Mouse (Mus musculus) thymus, adult 18-20 months (tissue): ENCODE measurements around the gene Hilpda.

Experiments
- DNase-seq, 2 experiments: peaks; one replicate each; pipeline ENCODE4 v3.0.0; 2022; ENCODE audit warnings: mixed read lengths in 2 of 2

Hilpda gene

GRCm38 (mm10) chr6:29278513-29279267 is 6.4 kb downstream of the Hilpda start:
- DNase-seq, result no peak

- no peak for DNase-seq
Measured at GRCm38 (mm10) chr6:29279293-29279692, 7.0 kb downstream of the Hilpda start, which contains the start of gene Fam71f2. Gene Fam71f2, plus strand, starts transcription at chr6:29279593.

GRCm38 (mm10) chr6:29280671-29281070 is 8.4 kb downstream of the Hilpda start:
- DNase-seq, result no peak

- DNase-seq, result peak in 1 of 2 experiments; percentile 23
Measured at GRCm38 (mm10) chr6:29286870-29287269, 14.6 kb downstream of the Hilpda start.

- DNase-seq, result no peak
Measured at GRCm38 (mm10) chr6:29287481-29287880, 15.2 kb downstream of the Hilpda start.

GRCm38 (mm10) chr6:29287944-29288343 is 15.7 kb downstream of the Hilpda start:
- DNase-seq, result no peak

GRCm38 (mm10) chr6:29288651-29289050 is 16.4 kb downstream of the Hilpda start:
- no peak for DNase-seq

GRCm38 (mm10) chr6:29299112-29299511 is 26.8 kb downstream of the Hilpda start:
- DNase-seq, result no peak

GRCm38 (mm10) chr6:29303251-29303650 is 31.0 kb downstream of the Hilpda start:
- DNase-seq, result no peak

- DNase-seq, result no peak
Measured at GRCm38 (mm10) chr6:29303726-29304125, 31.4 kb downstream of the Hilpda start.

- DNase-seq, result no peak
Measured at GRCm38 (mm10) chr6:29305462-29305861, 33.2 kb downstream of the Hilpda start.

- no peak for DNase-seq
Measured at GRCm38 (mm10) chr6:29308846-29309605, 36.7 kb downstream of the Hilpda start.

- no peak for DNase-seq
Measured at GRCm38 (mm10) chr6:29313690-29314202, 41.5 kb downstream of the Hilpda start.

- no peak for DNase-seq
Measured at GRCm38 (mm10) chr6:29317286-29317685, 45.0 kb downstream of the Hilpda start.

- DNase-seq, result no peak
Measured at GRCm38 (mm10) chr6:29317941-29318340, 45.7 kb downstream of the Hilpda start.

- no peak for DNase-seq
Measured at GRCm38 (mm10) chr6:29318879-29319278, 46.6 kb downstream of the Hilpda start, which contains the start of gene Fam71f1. Gene Fam71f1, plus strand, starts transcription at chr6:29319140.

GRCm38 (mm10) chr6:29321586-29321985 is 49.3 kb downstream of the Hilpda start:
- DNase-seq, result no peak

- DNase-seq, result no peak
Measured at GRCm38 (mm10) chr6:29322147-29322546, 49.9 kb downstream of the Hilpda start.

- no peak for DNase-seq
Measured at GRCm38 (mm10) chr6:29322735-29323134, 50.4 kb downstream of the Hilpda start.
